Mouse (Mus musculus) ES-E14 (cell line): Measurements from ENCODE around the gene Ahcy. TPM values are rescaled to one million over a fixed set of nuclear protein-coding genes. Genes with fewer than 3 reads are reported as not detected.
"Not testable (repeated sequence)": the region's sequence is repeated elsewhere in the genome, so short reads cannot be mapped to it uniquely, and the experiment has no call there.

Source experiments
- DNase-seq: peaks from one replicate; pipeline ENCODE4 v3.0.0-alpha.2; 2013; ENCODE audit warnings: low read depth, low spot score
- H3K27ac ChIP-seq: 2 replicates; pipeline ENCODE4 v1.5.1; 2012; ENCODE audit warnings: low read depth, mild to moderate bottlenecking, low read length, moderate library complexity, mixed read lengths; ENCODE audit not compliant: poor library complexity, insufficient read depth, severe bottlenecking
- H3K36me3 ChIP-seq: 2 replicates; pipeline ENCODE4 v1.6.1; 2012; ENCODE audit warnings: mild to moderate bottlenecking, low read length, moderate library complexity, mixed read lengths; ENCODE audit not compliant: control insufficient read depth, poor library complexity, insufficient read depth, severe bottlenecking
- H3K4me1 ChIP-seq, 2 experiments: fragments of 150-350 bp in 1 of 2; sonication (generic) in 1 of 2; 2 replicates each; pipeline ENCODE4 v1.6.1; 2012; ENCODE audit warnings: low read length in 2 of 2, mild to moderate bottlenecking in 1 of 2, mixed read lengths in 1 of 2; ENCODE audit not compliant: control insufficient read depth in 2 of 2, insufficient read depth in 2 of 2, poor library complexity in 1 of 2
- H3K4me3 ChIP-seq, 2 experiments: fragments of 150-350 bp in 1 of 2; sonication (generic) in 1 of 2; 2 replicates each; pipeline ENCODE4 v1.5.1; 2012; ENCODE audit warnings: low read length in 2 of 2, low read depth in 1 of 2, mild to moderate bottlenecking in 1 of 2, mixed read lengths in 1 of 2; ENCODE audit not compliant: insufficient read depth in 1 of 2, poor library complexity in 1 of 2, severe bottlenecking in 1 of 2
- H3K9ac ChIP-seq: 2 replicates; pipeline ENCODE4 v1.6.1; 2012; ENCODE audit warnings: low read depth, mild to moderate bottlenecking, low read length, mixed read lengths; ENCODE audit not compliant: poor library complexity, insufficient read depth, severe bottlenecking
- H3K9me3 ChIP-seq: fragments of 150-350 bp; sonication (generic); 2 replicates; pipeline ENCODE4 v1.6.1; 2012; ENCODE audit warnings: low read depth, mild to moderate bottlenecking, low read length; ENCODE audit not compliant: control insufficient read depth, insufficient read depth
- CHD2 ChIP-seq: IDR thresholded peaks from 2 replicates; pipeline ENCODE4 v1.6.1; 2014; ENCODE audit warnings: mild to moderate bottlenecking, low read depth, low read length, inconsistent platforms
- HCFC1 ChIP-seq: IDR thresholded peaks from 2 replicates; pipeline ENCODE4 v1.6.1; 2012; ENCODE audit warnings: low read length, inconsistent platforms, borderline replicate concordance; ENCODE audit not compliant: insufficient read depth
- MAFK ChIP-seq: IDR thresholded peaks from 2 replicates; pipeline ENCODE4 v1.6.1; 2014; ENCODE audit warnings: mild to moderate bottlenecking, low read depth, low read length, inconsistent platforms; ENCODE audit not compliant: insufficient read depth
- ZC3H11A ChIP-seq: IDR thresholded peaks from 2 replicates; pipeline ENCODE4 v1.6.1; 2012; ENCODE audit warnings: low read depth, mild to moderate bottlenecking, inconsistent platforms, low read length, borderline replicate concordance
- ZNF384 ChIP-seq: IDR thresholded peaks from 2 replicates; pipeline ENCODE4 v1.6.1; 2012; ENCODE audit warnings: low read depth, low read length, inconsistent platforms
- in situ Hi-C, 2 experiments: fragments of 600-800 bp; cut with MboI; formaldehyde crosslinking; loops; one replicate each; pipeline ENCODE4 v1.15.1; 2025; ENCODE audit warnings: low sequenced_read_pairs in 2 of 2, inconsistent platforms in 1 of 2; ENCODE audit not compliant: unreplicated experiment in 2 of 2
- total RNA-seq: library from RNA; depleted of rRNA; stranded (reverse); fragments of 300-350 nt; gene quantifications from 2 replicates; pipeline ENCODE4 v1.2.3, GENCODE M21; 2012

Gene Ahcy
- total RNA-seq, 1 experiment = 79.6 TPM

- Histone ChIP-seq H3K9me3 (no peaks in the 10 kb centered on the region), H3K27ac (no peak overlapping the region), H3K9ac (no peak overlapping the region), H3K4me3 (no peak overlapping the region), H3K4me1 (no peaks in the 10 kb centered on the region), H3K36me3 (no peaks in the 10 kb centered on the region)
- in situ Hi-C loops = no loop called here
- DNase-seq = no peak
- TF ChIP-seq ZC3H11A (no peak), CHD2 (no peak), ZNF384 (no peak), HCFC1 (no peak), MAFK (no peak)
These were observed 43.5 kb downstream of the Ahcy start for GRCm38 (mm10) chr2:155030831-155031230.

GRCm38 (mm10) chr2:155020247-155020826, 54.0 kb downstream of the Ahcy start:
- H3K4me1 ChIP-seq, H3K36me3 ChIP-seq: not testable (repeated sequence)

DNA sequence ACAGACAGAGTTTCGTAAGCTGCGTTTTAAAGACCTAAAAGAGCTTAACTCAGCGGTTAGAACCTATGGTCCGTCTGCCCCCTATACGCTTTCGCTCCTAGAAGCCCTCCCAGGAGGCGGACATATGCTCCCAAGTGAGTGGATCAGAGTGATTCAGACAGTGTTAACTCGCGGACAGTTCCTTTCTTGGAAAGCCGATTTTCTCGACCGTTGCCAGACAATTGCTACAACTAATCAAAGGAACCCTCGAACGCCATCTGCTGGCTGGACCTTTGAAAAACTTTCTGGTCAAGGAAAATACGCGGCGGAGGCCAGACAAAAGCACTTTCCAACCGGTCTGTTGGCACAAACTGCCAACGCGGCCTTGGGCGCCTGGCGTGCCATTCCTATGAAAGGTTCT, 54.6 kb downstream of the Ahcy start:
- Histone ChIP-seq H3K36me3 (no peaks in the 10 kb centered on the region), H3K9me3 (no peaks in the 10 kb centered on the region), H3K9ac (no peak overlapping the region), H3K27ac (no peak overlapping the region), H3K4me1 (no peaks in the 10 kb centered on the region), H3K4me3 (no peak overlapping the region)
- no peak for DNase-seq
- no peak for TF ChIP-seq ZC3H11A
- TF ChIP-seq MAFK = no peak
- TF ChIP-seq CHD2 = no peak
- no peak for TF ChIP-seq HCFC1
- no peak for TF ChIP-seq ZNF384
- in situ Hi-C loops = no loop called here

More at GRCm38 (mm10) chr2:155020247-155020826, 54.0 kb downstream of the Ahcy start:
- H3K9ac ChIP-seq, H3K27ac ChIP-seq, in situ Hi-C loops, DNase-seq, H3K9me3 ChIP-seq, H3K4me3 ChIP-seq: not testable (repeated sequence)

DNA sequence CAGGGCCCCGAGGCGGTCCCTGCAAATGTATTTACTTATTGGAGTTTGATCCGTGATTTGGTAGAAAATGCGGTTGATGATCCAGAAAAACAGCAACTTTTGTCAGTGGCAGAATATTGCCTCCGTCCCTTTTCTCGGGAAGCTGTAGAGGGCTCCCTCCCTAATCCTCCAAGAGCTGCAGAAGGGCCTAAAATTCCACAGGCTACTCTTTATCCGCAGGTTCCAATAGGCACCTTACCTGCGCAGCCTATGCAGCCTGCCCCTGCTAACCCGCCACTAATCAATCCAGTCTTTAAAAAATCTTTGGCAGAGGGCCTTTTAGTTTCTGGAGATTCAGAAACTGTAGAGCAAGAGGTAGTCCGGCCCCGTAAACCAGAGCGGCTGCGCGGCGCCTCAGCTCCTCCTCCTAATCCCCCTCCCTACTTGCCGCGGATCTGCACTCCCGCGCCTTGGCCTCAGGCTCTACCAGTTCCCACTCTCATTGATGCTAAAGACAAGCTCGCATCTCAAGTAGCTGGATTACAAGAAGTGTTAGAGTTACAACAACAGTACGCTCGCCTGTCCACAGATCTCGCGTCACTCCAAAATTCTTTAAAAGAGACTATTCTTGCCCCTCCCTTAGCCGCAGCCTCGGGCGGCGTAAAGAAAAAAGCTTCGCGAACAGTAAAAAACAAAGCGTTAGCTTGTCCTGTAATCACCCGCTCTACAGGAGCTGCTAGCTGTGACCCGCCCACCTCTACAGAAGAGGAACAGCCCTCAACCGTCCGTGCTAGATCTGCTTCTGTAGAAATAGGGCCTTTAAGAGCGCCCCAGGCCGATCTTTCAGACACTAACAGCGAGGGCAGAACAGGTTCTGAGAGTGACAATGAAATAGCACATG, 55.3 kb downstream of the Ahcy start:
- Histone ChIP-seq H3K4me1 (no peaks in the 10 kb centered on the region), H3K36me3 (no peaks in the 10 kb centered on the region), H3K9me3 (no peaks in the 10 kb centered on the region), H3K4me3 (no peak overlapping the region), H3K9ac (no peak overlapping the region), H3K27ac (no peak overlapping the region)
- no peak for DNase-seq
- in situ Hi-C loops = no loop called here
- TF ChIP-seq MAFK = no peak
- no peak for TF ChIP-seq CHD2
- no peak for TF ChIP-seq ZNF384
- TF ChIP-seq HCFC1 = no peak
- TF ChIP-seq ZC3H11A = no peak

- in situ Hi-C loops, H3K4me1 ChIP-seq, H3K9me3 ChIP-seq, H3K9ac ChIP-seq, H3K4me3 ChIP-seq, H3K36me3 ChIP-seq, H3K27ac ChIP-seq, DNase-seq: not testable (repeated sequence)
These were observed 56.0 kb downstream of the Ahcy start, which contains the start of gene Gm14226 for GRCm38 (mm10) chr2:155018251-155018755. Gene Gm14226 (plus strand): TSS chr2:155018266.

DNA sequence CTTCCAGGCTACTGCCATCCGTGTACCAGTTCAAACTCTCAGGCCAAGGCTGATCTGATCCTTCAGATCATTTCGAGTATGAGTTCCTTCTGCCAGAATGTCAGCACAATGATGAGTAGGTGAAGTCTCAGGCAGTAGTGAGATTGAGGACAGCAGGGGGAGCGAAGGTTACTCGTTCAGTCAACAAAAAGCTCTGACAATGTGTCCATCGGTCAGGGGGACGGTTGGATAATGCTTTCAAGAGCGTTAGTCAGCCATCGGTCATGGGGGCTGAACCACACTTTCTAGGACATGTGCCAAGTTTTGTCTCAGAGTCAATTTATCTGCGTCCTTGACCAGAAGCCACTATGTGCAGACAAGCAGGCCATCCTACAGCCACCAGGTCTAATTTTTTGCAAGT, 57.5 kb downstream of the Ahcy start:
- H3K4me3 ChIP-seq, H3K36me3 ChIP-seq, H3K9ac ChIP-seq, in situ Hi-C loops, H3K4me1 ChIP-seq, H3K9me3 ChIP-seq, H3K27ac ChIP-seq, DNase-seq: not testable (repeated sequence)
